Mouse (Mus musculus) left cerebral cortex, postnatal 25 days (tissue): ENCODE measurements at regions not wholly inside any gene's neighbourhood (a gene's known extent, or its start where the extent isn't known, plus 50 kb on each side); places are given as distances from the start of the nearest gene placed in this dataset.

Source experiments
- DNase-seq, 2 experiments: peaks; one replicate each; pipeline ENCODE4 v3.0.0; 2022; ENCODE audit warnings: low spot score in 2 of 2, mixed read lengths in 1 of 2
- intact Hi-C: fragments of 180-260 bp; cut with DNase I; formaldehyde crosslinking; loops from one replicate; pipeline ENCODE4 v1.15.1; 2025

DNA sequence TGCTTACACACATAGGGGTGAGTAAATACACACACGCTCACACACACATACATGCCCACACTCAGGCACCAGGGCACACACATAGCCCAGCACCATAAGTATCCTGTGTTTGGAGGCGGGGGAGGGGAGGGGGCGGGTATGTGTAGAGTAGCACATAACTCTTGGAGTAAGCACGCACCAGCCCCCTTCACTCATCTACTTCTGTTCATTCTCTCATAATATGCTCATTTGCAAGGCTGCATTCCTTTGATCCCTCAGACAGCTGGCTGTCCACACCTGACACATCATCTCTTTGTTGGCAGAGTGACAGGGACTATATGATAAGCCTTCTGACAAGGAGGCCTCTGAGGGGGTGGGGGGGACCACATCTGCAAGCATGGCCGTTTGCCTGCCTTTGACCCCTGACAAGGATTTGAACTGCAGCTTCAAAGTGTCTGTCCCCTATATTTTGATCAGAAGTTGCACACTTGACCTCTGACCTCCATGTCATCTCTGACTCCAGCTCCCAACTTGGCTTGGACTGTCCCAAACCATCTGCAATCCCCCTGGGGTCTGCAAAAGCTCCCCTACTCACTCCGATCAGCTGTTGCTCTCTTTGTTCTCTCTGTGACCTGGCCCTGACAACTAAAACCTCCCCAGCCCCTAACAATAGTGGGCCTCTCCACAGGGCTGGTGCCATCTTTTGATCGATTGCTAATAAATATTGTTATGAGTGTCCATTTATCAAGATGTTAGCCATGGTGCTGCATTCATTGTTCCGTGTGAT is 95.6 kb upstream of the Btg1 start:
- intact Hi-C loops = no loop called here
- no peak for DNase-seq

DNA sequence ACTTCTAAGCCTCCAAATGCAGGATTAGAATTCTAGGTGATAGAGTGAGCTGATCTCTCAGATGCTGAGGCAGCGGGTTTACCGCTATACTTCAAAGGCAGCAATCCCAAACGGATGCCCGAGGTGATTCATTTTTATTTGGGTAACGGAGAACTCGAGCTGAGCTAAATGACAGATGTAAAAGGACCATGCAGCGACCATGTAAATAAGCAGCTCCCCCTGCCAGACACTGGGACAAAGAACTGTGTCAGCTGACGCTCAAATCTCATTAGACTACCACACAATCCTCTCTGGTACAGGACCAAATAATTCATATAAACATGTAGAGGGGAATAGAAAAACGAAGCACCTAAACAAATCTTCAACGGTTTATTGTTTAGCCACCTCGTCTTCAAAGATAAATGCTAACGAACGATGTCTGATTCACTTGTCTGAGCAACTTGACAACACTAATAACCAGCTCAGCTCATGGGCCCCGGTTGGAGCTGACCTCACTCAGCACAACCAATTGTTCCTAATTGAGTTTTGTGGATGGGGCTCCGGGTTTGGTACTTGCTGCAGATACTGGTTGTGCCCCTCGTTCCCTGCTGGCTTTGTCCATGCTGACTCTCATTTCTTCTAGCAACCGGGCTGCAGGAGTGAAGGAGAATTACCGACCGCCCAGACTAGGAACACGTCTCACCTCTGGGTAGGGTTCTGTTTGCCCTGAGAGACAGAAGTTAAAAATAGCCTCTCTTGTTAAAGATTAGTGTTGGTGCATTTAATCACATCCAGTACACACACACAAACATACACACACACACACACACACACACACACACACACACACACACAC is 92.6 kb upstream of the Btg1 start:
- DNase-seq = no peak
- intact Hi-C loops = no loop called here

DNA sequence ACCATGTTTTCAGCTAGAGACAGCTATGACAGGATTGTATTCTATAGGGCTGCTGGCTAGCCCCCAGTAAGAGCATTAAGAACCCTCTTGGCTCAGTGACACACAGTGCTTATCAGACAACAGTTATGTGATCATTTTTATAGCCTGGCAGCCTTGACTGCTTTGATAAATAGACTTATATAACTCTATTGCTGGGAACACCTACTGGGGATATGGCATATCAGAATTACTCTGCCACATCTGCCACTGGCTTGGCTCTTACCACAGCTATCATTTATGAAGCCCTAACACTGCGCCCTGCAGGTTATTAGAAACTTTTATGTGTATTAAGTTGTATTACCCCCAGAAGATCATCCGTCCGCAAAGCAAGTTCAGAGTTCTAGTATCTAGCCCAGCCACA is 88.9 kb upstream of the Btg1 start:
- DNase-seq = no peak
- intact Hi-C loops = no loop called here

GRCm38 (mm10) chr10:96534547-96535124 is 82.2 kb upstream of the Btg1 start:
- intact Hi-C loops = no loop called here
- no peak for DNase-seq

GRCm38 (mm10) chr10:96535461-96535860 is 81.3 kb upstream of the Btg1 start:
- intact Hi-C loops = no loop called here
- DNase-seq = no peak

DNA sequence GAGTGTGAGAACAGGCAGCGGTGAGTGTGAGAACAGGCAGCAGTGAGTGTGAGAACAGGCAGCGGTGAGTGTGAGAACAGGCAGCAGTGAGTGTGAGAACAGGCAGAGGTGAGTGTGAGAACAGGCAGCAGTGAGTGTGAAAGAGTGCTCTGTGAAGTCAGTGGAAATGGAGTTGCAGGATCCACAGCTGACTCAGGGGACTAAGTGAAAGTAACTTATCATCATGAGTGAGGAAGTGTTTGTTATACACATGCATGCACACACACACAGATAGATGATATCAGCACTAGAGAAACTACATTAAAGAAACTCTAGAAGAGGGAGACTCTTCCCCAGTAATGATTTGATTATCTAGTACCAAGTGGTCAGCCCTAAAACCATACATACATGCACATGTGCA is 76.0 kb upstream of the Btg1 start:
- DNase-seq = no peak
- intact Hi-C loops = no loop called here

DNA sequence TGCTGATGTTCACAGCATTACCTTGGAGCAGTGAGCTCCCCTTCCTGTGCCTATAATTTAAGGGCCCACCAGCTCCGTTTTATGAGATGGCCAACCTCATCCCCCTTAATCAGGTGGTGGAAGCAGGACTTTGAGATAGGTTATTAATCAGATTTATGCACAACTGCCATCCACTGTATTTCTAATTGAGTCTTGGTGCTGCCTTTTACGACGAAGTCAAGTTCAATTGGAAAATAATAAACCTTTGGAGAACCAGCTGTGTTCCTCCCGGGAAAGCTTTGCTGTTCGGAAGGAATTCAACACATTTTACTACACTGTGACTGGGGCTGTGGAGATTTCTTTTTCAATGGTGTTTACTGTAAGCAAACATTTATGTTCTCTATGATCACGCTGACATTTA is 71.5 kb upstream of the Btg1 start:
- no peak for DNase-seq
- intact Hi-C loops = no loop called here

- intact Hi-C loops = no loop called here
- no peak for DNase-seq
Measured at GRCm38 (mm10) chr10:96545761-96546388, 70.9 kb upstream of the Btg1 start.

- no peak for DNase-seq
- intact Hi-C loops = no loop called here
Measured at GRCm38 (mm10) chr10:96549651-96550050, 67.2 kb upstream of the Btg1 start.

DNA sequence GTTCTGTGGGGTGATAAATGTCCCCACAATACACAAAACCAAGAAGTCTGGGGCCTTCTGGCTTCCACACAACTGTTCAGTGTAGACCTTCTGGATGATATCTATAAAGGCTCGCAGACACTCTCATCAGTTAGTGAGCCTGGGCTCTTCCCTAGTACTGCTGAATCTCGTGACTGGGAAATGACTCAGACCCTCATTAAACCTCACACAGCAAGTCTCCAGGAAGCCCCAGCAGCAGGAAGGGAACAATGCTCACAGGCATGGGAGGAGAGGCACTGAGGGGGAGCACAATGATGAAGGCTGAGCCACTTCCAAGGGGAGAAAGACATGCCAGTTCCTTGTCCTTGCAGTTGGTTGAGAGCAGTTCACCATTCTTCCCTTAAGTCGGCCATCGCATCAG is 66.5 kb upstream of the Btg1 start:
- intact Hi-C loops = no loop called here
- DNase-seq = no peak

DNA sequence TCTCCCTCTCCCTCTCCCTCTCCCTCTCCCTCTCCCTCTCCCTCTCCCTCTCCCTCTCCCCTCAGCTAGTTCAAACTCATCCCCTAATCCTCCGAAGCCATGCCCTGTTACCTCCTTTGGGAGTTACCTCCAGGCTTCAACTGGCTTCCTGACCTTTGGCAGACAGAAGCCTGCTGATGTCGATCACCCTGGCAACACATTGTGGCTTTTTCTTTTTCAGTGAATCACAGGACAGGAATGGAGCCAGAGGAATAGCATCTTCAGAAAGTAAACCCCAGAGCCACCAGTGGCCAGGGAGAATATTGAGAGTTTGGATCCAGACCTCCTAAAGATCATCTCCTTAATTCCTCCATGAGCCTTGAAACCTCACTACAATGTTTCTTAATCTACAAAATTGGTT is 59.5 kb upstream of the Btg1 start:
- intact Hi-C loops = no loop called here
- no peak for DNase-seq

GRCm38 (mm10) chr10:96565343-96565742 is 51.5 kb upstream of the Btg1 start:
- intact Hi-C loops = no loop called here
- DNase-seq = no peak
